In genomic region chr2:34065090-34065489, GRCm38 (mm10) we compare ENCODE assay signal across 10 mouse cellular contexts.
DNase-seq lines count a peak whose midpoint lies in the region; ATAC-seq lines count a peak whose summit lies in the region.
"Had no signal": no experiment of that assay in that cellular context is flagged by ENCODE, and none has a peak within 500 bp of the region (broad histone marks: within the 10 kb centered on the region; RNA-seq: fewer than 3 reads in every experiment).

No protein-coding gene starts in this region.

- H3K27me3 ChIP-seq in hindbrain, embryonic 11.5 days (ENCODE audit: control insufficient read depth, insufficient read depth, low read length): no peaks in the 10 kb centered on the region
- H3K27me3 ChIP-seq in hindbrain, embryonic 16.5 days (replicated peaks; ENCODE audit: control insufficient read depth, insufficient read depth, low read length): no peaks in the 10 kb centered on the region
- H3K27me3 ChIP-seq: lung, embryonic 15.5 days had no signal

- peak; percentile 56 for DNase-seq in hindbrain, embryonic 11.5 days (ENCODE audit: low spot score)
- peak; percentile 57 for DNase-seq in ES-CJ7 (ENCODE audit: low read depth, low spot score)
- peak; percentile 75 for DNase-seq in embryo, embryonic 11 days
- peak; percentile 83 for DNase-seq in mesoderm, embryonic 11.5 days (ENCODE audit: low read depth, low spot score)
- no peak for DNase-seq in gastrocnemius, postnatal 25 days
- no peak for DNase-seq in urinary bladder, postnatal 10 days (ENCODE audit: low spot score)
- DNase-seq: heart, adult 11 months had no signal

- H3K4me1 ChIP-seq in hindbrain, embryonic 11.5 days (replicated peaks; ENCODE audit: control insufficient read depth, insufficient read depth, low read length): no peaks in the 10 kb centered on the region
- no peaks in the 10 kb centered on the region; the same call in 1 of the 2 replicates for H3K4me1 ChIP-seq in hindbrain, embryonic 16.5 days (ENCODE audit: control insufficient read depth, insufficient read depth, low read depth, low read length)
- H3K4me1 ChIP-seq: lung, embryonic 15.5 days had no signal

- ATAC-seq in hindbrain, embryonic 11.5 days (ENCODE audit: low FRiP score): no peak
- ATAC-seq in hindbrain, embryonic 16.5 days: no peak
- no peak for ATAC-seq in erythroid progenitor cell, adult 5-6 weeks (replicated peaks; ENCODE audit: low FRiP score, poor library complexity, severe bottlenecking)

- H3K9ac ChIP-seq in hindbrain, embryonic 11.5 days (ENCODE audit: low read depth, low read length): no peak overlapping the region
- no peak overlapping the region for H3K9ac ChIP-seq in hindbrain, embryonic 16.5 days (ENCODE audit: low read depth, low read length)
- H3K9ac ChIP-seq: lung, embryonic 15.5 days had no signal

- WGBS in hindbrain, embryonic 11.5 days: 50% methylated on average over 10 of the region's 10 CpGs
- 47% methylated on average over 10 of the region's 10 CpGs for WGBS in hindbrain, embryonic 16.5 days

- H3K27ac ChIP-seq in hindbrain, embryonic 11.5 days (ENCODE audit: low read depth, low read length): no peak overlapping the region
- no peak overlapping the region for H3K27ac ChIP-seq in hindbrain, embryonic 16.5 days (ENCODE audit: low read depth, low read length)
- H3K27ac ChIP-seq: lung, embryonic 15.5 days had no signal

- H3K36me3 ChIP-seq in hindbrain, embryonic 11.5 days (ENCODE audit: control insufficient read depth, insufficient read depth, low read length): no peaks in the 10 kb centered on the region
- H3K36me3 ChIP-seq in hindbrain, embryonic 16.5 days (ENCODE audit: control insufficient read depth, insufficient read depth, low read length): no peaks in the 10 kb centered on the region
- H3K36me3 ChIP-seq: lung, embryonic 15.5 days had no signal

- H3K4me2 ChIP-seq in hindbrain, embryonic 11.5 days (replicated peaks; ENCODE audit: low read depth, low read length): no peak overlapping the region
- H3K4me2 ChIP-seq in hindbrain, embryonic 16.5 days (ENCODE audit: low read length): no peak overlapping the region
- H3K4me2 ChIP-seq: lung, embryonic 15.5 days had no signal

- no peak overlapping the region for H3K4me3 ChIP-seq in hindbrain, embryonic 11.5 days (ENCODE audit: low read depth, low read length)
- H3K4me3 ChIP-seq in hindbrain, embryonic 16.5 days (ENCODE audit: low read length): no peak overlapping the region
- H3K4me3 ChIP-seq: lung, embryonic 15.5 days had no signal

- no peaks in the 10 kb centered on the region for H3K9me3 ChIP-seq in hindbrain, embryonic 11.5 days (ENCODE audit: control insufficient read depth, low read length)
- H3K9me3 ChIP-seq in hindbrain, embryonic 16.5 days (ENCODE audit: control insufficient read depth, low read length): no peaks in the 10 kb centered on the region
- H3K9me3 ChIP-seq: lung, embryonic 15.5 days had no signal

Comparison
In these comparisons a context has a peak if more than half of its experiments do, and no peak if none do; other contexts are left out.
1. DNase-seq: peak in hindbrain, embryonic 11.5 days (single experiment), ES-CJ7 (single experiment), embryo, embryonic 11 days (single experiment) and mesoderm, embryonic 11.5 days (single experiment); none in gastrocnemius, postnatal 25 days (single experiment) and urinary bladder, postnatal 10 days (single experiment).